Mouse (Mus musculus) heart, postnatal 36 days (tissue): ENCODE measurements around the gene Dkk3. TPM values are rescaled to one million over a fixed set of nuclear protein-coding genes. Genes with fewer than 3 reads are reported as not detected.

Source experiments
- DNase-seq, 2 experiments: peaks; one replicate each; pipeline ENCODE4 v3.0.0; 2021 to 2022
- intact Hi-C: fragments of 180-260 bp; cut with DNase I; formaldehyde crosslinking; loops from one replicate; pipeline ENCODE4 v1.15.1; 2025
- total RNA-seq, 2 experiments: library from RNA; stranded (reverse); gene quantifications; 2 replicates each; pipeline ENCODE4 v1.2.3; 2021

Gene Dkk3
- total RNA-seq, 2 experiments from 2014 or later: 35.5 to 43.5 TPM

GRCm38 (mm10) chr7:112085062-112085461, 73.8 kb downstream of the Dkk3 start:
- peak; percentile 85 to 92 for DNase-seq
- intact Hi-C loops: loop anchor here (1.0 kb wide), 2 partner anchors 95 to 284 kb away; no protein-coding TSS in a partner anchor

GRCm38 (mm10) chr7:112084222-112084621, 74.6 kb downstream of the Dkk3 start:
- DNase-seq: no peak
- intact Hi-C loops: no loop called here

- intact Hi-C loops: no loop called here
- DNase-seq: no peak
Observed at GRCm38 (mm10) chr7:112082636-112083035, 76.2 kb downstream of the Dkk3 start.

DNA sequence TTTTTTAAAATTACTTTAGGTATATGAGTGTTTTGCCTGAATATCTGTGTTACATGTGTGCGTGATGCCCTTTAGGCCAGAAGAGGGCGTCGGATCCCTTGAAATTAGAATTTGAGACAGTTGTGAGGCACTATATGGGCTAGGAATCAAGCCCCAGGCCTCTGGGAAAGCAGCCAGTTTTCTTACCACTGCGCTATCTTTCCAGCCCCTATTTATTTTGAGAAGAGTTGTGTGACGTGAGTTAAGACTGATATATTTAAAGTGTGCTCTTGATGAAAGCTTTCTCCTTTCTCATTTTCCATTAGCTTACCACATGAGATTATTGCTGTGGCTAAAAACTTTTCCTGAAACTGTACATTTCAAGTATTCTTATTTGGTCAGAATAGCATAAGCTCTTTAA, 84.0 kb downstream of the Dkk3 start:
- intact Hi-C loops: no loop called here
- DNase-seq: no peak

Other genes with a start within 250 kb of the Dkk3 start
- 10 to 100 TPM; 80.2 to 81.2 TPM for gene Usp47, start 135.6 kb downstream of the Dkk3 start, total RNA-seq
- gene Mical2, start 66.8 kb upstream of the Dkk3 start, total RNA-seq: 100 to 1,000 TPM in 1 of 2 experiments, 10 to 100 TPM in 1; 80.8 to 101 TPM